Mouse (Mus musculus) urinary bladder, postnatal 25 days (tissue): ENCODE results near the gene Siah3.
"Not testable (repeated sequence)": the region's sequence is repeated elsewhere in the genome, so short reads cannot be mapped to it uniquely, and the experiment has no call there.

Experiments used
- DNase-seq: peaks from one replicate; pipeline ENCODE4 v3.0.0; 2022; ENCODE audit warnings: low spot score

Siah3 gene

GRCm38 (mm10) chr14:75455743-75456421, at the start of gene Siah3:
Gene Siah3 (plus strand): TSS chr14:75455982.
- no peak for DNase-seq

- DNase-seq, result no peak
Measured at GRCm38 (mm10) chr14:75409772-75410171, 46.0 kb upstream of the Siah3 start.

- no peak for DNase-seq
Measured at GRCm38 (mm10) chr14:75410392-75410791, 45.4 kb upstream of the Siah3 start.

- no peak for DNase-seq
Measured at GRCm38 (mm10) chr14:75418721-75419120, 37.1 kb upstream of the Siah3 start.

DNA sequence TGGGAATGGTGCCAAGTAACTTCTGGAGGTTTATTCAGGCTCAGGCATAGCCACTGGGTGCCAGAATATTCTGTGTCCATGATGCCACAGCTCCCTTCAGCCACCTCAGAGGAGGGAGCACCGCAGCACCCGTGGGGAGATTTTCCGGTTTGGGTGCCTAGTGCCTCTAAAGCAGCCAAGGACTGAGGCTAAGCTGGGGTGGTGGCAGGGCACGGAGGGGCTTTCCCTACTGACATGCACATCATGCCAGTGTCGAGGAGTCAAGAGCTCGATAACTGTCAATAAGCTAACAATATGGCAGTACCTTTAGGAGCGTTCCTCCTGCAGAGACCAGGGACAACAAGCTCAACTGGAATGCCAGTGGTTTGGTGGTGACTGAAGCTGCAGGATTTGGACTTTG, 35.9 kb upstream of the Siah3 start:
- DNase-seq, result no peak

DNA sequence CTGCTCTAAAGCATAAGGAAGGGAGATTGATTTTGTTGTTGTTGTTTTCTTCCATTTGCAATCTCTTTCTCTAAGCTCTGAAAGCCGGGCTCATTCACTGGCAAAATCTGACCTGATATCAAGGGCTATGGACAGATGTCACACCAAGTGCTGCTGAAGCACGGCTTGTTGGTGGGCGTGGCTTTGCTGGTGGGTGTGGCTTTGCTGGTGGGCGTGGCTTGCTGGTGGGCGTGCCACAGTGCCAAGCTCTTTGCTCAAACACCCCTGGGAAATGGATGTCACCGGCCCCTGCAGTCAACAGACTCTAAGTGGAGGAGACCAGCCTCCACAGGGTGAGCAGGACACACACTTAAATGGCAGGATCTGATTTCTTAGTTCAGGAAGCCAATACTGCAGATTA, 35.0 kb upstream of the Siah3 start:
- no peak for DNase-seq

- no peak for DNase-seq
Measured at GRCm38 (mm10) chr14:75431173-75431786, 24.5 kb upstream of the Siah3 start.

DNA sequence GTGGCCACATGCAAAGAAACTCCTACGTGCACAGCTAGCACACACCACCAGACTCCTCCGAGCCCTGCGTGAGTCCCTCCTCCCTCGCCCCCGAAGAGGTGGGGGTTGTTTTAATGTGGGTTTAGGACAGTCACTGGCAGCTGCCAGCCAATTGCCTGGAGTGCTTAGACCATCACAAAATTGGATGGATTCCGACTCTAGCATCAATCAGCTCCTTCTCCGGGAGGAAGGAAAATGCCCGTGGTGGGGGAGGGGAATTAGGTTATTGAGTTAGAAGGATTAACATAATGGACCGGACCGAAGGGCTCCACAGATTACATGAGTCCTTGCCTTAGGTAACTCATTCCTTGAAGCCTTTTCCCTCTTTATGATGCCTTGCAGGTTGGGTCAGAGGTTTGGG, 22.9 kb upstream of the Siah3 start:
- no peak for DNase-seq

GRCm38 (mm10) chr14:75434576-75434975, 21.2 kb upstream of the Siah3 start:
- no peak for DNase-seq

DNA sequence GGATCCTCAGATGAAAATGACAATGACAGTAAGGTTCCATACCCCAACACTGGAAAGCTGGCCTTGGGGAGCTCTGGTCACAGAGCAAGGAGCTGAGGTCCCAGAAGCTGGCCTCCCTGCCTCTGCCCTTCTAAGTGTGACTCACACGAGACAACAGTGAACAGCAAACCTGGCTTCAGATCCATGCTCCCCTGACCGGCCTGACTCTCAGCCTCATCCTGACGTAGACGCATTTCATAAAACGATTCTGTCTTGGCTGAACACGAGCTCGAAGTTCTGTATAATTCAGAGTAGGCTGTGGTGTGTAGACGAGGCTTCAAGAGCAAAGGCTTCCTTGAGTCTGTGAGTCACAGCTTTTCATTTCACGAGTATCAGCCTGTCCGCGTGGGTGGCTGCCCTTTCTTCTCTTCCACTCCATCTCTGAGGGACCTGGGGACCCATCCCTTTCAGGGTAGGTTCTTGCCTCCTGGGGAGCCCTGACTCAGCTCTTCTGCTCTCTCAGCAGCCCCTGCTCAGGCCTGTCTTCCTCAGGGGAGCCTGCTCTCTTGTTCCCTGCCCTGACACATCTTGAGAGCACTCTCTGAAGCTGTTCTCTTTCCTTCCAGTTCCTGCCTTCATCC, 11.2 kb upstream of the Siah3 start:
- DNase-seq, result no peak

- DNase-seq, result peak; percentile 10
Measured at GRCm38 (mm10) chr14:75445281-75445947, 10.4 kb upstream of the Siah3 start.

- no peak for DNase-seq
Measured at GRCm38 (mm10) chr14:75445948-75446281, 9.9 kb upstream of the Siah3 start.

GRCm38 (mm10) chr14:75446314-75446713, 9.5 kb upstream of the Siah3 start:
- not testable (repeated sequence) for DNase-seq

GRCm38 (mm10) chr14:75453906-75454305, 1.9 kb upstream of the Siah3 start:
- DNase-seq, result no peak

- no peak for DNase-seq
Measured at GRCm38 (mm10) chr14:75454716-75455115, 1.1 kb upstream of the Siah3 start.

- DNase-seq, result no peak
Measured at GRCm38 (mm10) chr14:75455361-75455742, 430 bp upstream of the Siah3 start.

- no peak for DNase-seq
Measured at GRCm38 (mm10) chr14:75456489-75457220, 873 bp downstream of the Siah3 start.

- DNase-seq, result no peak
Measured at GRCm38 (mm10) chr14:75457221-75457600, 1.4 kb downstream of the Siah3 start.

DNA sequence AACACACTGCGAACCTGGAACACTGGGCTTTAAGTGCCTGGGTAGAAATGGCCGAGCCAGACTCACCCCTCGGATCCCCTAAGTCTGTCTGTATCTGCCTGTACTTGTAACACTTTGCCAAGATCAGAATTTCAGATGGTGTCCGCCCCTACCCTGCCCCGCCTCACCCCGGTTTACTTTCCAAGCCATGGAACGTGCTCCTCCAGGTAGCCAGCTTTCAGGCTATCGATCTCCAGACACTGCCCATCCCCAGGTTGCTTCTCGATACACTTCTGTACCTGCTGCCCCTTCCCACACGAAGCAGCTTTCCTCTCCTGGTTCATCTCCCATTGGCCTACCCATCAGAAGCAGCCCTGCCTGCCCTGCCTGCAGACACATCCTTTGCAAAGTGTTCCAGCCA, 3.6 kb downstream of the Siah3 start:
- DNase-seq, result no peak

DNA sequence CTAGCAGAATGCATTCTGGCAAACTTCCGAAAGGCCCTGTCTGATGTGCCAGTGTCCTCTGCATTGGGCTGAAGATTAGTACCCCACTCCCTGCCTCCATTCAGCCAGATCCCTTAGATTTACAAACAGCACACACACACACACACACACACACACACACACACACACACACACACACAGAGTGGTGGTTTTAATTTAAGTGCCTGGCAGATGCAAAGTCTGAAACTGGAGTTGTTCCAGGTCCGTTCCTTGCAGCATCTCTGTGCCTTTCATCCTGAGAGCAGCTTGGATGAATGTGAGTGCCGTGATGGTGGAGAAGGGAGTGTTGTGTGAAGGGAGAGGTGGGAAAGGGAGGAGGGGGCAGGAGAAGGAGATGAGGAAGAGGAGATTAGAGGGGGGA, 4.2 kb downstream of the Siah3 start:
- DNase-seq, result no peak

- DNase-seq, result no peak
Measured at GRCm38 (mm10) chr14:75460436-75460835, 4.7 kb downstream of the Siah3 start.

DNA sequence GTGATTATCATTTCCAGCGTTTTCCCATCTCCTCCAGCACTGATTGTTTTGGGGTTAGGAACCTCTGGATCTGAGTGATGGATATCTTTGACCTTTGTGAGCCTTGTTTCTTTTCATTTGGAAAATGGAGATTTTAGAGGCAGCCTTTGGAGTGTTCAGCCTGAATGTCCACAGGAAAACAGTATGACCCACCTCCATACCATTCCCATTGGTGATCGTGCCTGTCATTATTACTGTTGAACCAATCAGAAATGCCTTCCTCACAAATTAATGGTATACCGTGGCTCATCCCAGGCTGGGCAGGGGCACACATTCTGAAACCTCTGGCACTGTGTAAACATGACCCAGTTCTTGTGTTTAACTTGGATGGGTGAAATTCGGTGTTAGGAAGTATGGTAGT, 6.0 kb downstream of the Siah3 start:
- no peak for DNase-seq

DNA sequence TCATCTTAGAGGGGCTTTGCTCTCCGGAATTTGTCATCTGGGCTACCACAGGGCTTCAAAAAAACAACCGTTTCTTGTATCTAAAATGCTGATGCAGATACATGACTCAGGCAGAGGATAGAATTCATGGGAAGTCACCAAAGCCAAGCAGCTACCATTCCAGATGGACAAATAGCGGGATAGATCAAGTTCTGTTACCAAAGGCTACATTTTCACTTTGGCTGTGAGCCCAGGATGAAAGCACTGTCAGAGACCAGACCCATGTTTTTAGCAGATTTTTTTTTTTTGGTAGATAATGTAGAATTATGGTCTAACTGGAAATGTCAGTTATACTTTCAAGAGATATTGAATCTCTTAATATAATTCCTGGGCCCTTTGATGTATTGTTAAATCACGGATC, 7.4 kb downstream of the Siah3 start:
- DNase-seq, result no peak
